Mouse (Mus musculus): ENCODE measurements around the gene Vars.
A peak's percentile ranks its signal among the peaks of the same experiment; 100 is the strongest.
"Not testable (repeated sequence)": the region's sequence is repeated elsewhere in the genome, so short reads cannot be mapped to it uniquely, and the experiment has no call there.

Vars gene

GRCm38 (mm10) chr17:35003022-35003838 is 2.4 kb downstream of the Vars start:
- DNase-seq (ENCODE audit: extremely low read depth, low read depth): no peak

GRCm38 (mm10) chr17:35004075-35004717 is 3.4 kb downstream of the Vars start:
- DNase-seq (ENCODE audit: extremely low read depth, low read depth): no peak

- no peak for DNase-seq (ENCODE audit: extremely low read depth, low read depth)
Observed at GRCm38 (mm10) chr17:35005158-35005557, 4.4 kb downstream of the Vars start.

- not testable (repeated sequence) for DNase-seq (ENCODE audit: extremely low read depth, low read depth)
Observed at GRCm38 (mm10) chr17:35005902-35006301, 5.1 kb downstream of the Vars start.

GRCm38 (mm10) chr17:35007387-35007991 is 6.7 kb downstream of the Vars start:
- no peak for DNase-seq (ENCODE audit: extremely low read depth, low read depth)

- DNase-seq (ENCODE audit: extremely low read depth, low read depth): no peak
Observed at GRCm38 (mm10) chr17:35009586-35009985, 8.8 kb downstream of the Vars start.

- DNase-seq (ENCODE audit: extremely low read depth, low read depth): no peak
Observed at GRCm38 (mm10) chr17:35011440-35011839, 10.7 kb downstream of the Vars start.

GRCm38 (mm10) chr17:35012430-35012829 is 11.6 kb downstream of the Vars start:
- DNase-seq (ENCODE audit: extremely low read depth, low read depth): no peak

GRCm38 (mm10) chr17:35013221-35013620 is 12.4 kb downstream of the Vars start:
- no peak for DNase-seq (ENCODE audit: extremely low read depth, low read depth)

GRCm38 (mm10) chr17:35015296-35015695 is 14.5 kb downstream of the Vars start:
- DNase-seq (ENCODE audit: extremely low read depth, low read depth): no peak

- no peak for DNase-seq (ENCODE audit: extremely low read depth, low read depth)
Observed at GRCm38 (mm10) chr17:35016376-35016775, 15.6 kb downstream of the Vars start, which contains the start of gene Vwa7. Gene Vwa7, plus strand, starts transcription at chr17:35016579.

- DNase-seq (ENCODE audit: extremely low read depth, low read depth): no peak
Observed at GRCm38 (mm10) chr17:35016791-35017705, 16.3 kb downstream of the Vars start.

- DNase-seq (ENCODE audit: extremely low read depth, low read depth): no peak
Observed at GRCm38 (mm10) chr17:35017706-35018030, 16.9 kb downstream of the Vars start.

GRCm38 (mm10) chr17:35018171-35018570 is 17.4 kb downstream of the Vars start:
- no peak for DNase-seq (ENCODE audit: extremely low read depth, low read depth)

- DNase-seq (ENCODE audit: extremely low read depth, low read depth): no peak
Observed at GRCm38 (mm10) chr17:35019894-35020293, 19.1 kb downstream of the Vars start.

- DNase-seq (ENCODE audit: extremely low read depth, low read depth): no peak
Observed at GRCm38 (mm10) chr17:35020551-35020950, 19.8 kb downstream of the Vars start.

GRCm38 (mm10) chr17:35021163-35021808 is 20.5 kb downstream of the Vars start:
- peak; percentile 68 for DNase-seq (ENCODE audit: extremely low read depth, low read depth)

- DNase-seq (ENCODE audit: extremely low read depth, low read depth): peak; percentile 99
Observed at GRCm38 (mm10) chr17:35021842-35022477, 21.2 kb downstream of the Vars start.

- DNase-seq (ENCODE audit: extremely low read depth, low read depth): no peak
Observed at GRCm38 (mm10) chr17:35022541-35023060, 21.8 kb downstream of the Vars start.

- DNase-seq (ENCODE audit: extremely low read depth, low read depth): no peak
Observed at GRCm38 (mm10) chr17:35023221-35023620, 22.4 kb downstream of the Vars start.
